Mouse (Mus musculus) midbrain, embryonic 16.5 days (tissue): Measurements from ENCODE around the gene Atl3. TPM values are rescaled to one million over a fixed set of nuclear protein-coding genes. Genes with fewer than 3 reads are reported as not detected.

Experiments
- ATAC-seq: fragments of 200-750 bp; cut with Nextera tagmentation; 2 replicates; pipeline ENCODE4 v1.8.0; 2017; ENCODE audit warnings: moderate TSS enrichment
- H3K27ac ChIP-seq: fragments of 300-500 bp; sonication (generic); 2 replicates; pipeline ENCODE4 v1.5.1; 2014; ENCODE audit warnings: mild to moderate bottlenecking, low read length, mixed read lengths
- H3K27me3 ChIP-seq: fragments of 300-500 bp; sonication (generic); 2 replicates; pipeline ENCODE4 v1.6.1; 2014; ENCODE audit warnings: low read depth, low read length, mixed read lengths; ENCODE audit not compliant: control insufficient read depth, insufficient read depth
- H3K36me3 ChIP-seq: fragments of 300-500 bp; sonication (generic); 2 replicates; pipeline ENCODE4 v1.6.1; 2014; ENCODE audit warnings: mild to moderate bottlenecking, low read length, moderate library complexity, mixed read lengths; ENCODE audit not compliant: control insufficient read depth, insufficient read depth
- H3K4me1 ChIP-seq: fragments of 300-500 bp; sonication (generic); 2 replicates; pipeline ENCODE4 v1.6.1; 2014; ENCODE audit warnings: mild to moderate bottlenecking, low read length, mixed read lengths; ENCODE audit not compliant: control insufficient read depth, insufficient read depth
- H3K4me2 ChIP-seq: fragments of 300-500 bp; sonication (generic); 2 replicates; pipeline ENCODE4 v1.6.1; 2014; ENCODE audit warnings: mild to moderate bottlenecking, low read length, mixed read lengths
- H3K4me3 ChIP-seq: fragments of 300-500 bp; sonication (generic); 2 replicates; pipeline ENCODE4 v1.5.1; 2014; ENCODE audit warnings: low read depth, mild to moderate bottlenecking, low read length, moderate library complexity, mixed read lengths
- H3K9ac ChIP-seq: fragments of 300-500 bp; sonication (generic); 2 replicates; pipeline ENCODE4 v1.6.1; 2014; ENCODE audit warnings: low read depth, low read length, mixed read lengths
- H3K9me3 ChIP-seq: fragments of 300-500 bp; sonication (generic); replicated peaks from 2 replicates; pipeline ENCODE4 v1.6.1; 2014; ENCODE audit warnings: mild to moderate bottlenecking, low read length, mixed read lengths; ENCODE audit not compliant: control insufficient read depth, poor library complexity, severe bottlenecking
- WGBS: fragments of 180-500 bp; shearing (Covaris S2); extraction: QIAGEN DNeasy Blood & Tissue Kit; methylation state at CpG from one replicate; pipeline ENCODE4 v1.1.7; 2014; 5-methylcytosine and 5-hydroxymethylcytosine counted together
- polyA plus RNA-seq: library from polyadenylated mRNA; unstranded; fragments of >200 nt; fragmentation: Nextera tagmentation; extraction: Ambion mirVana; gene quantifications from 2 replicates; pipeline ENCODE4 v1.2.1, GENCODE M21; 2015

Gene Atl3
- polyA plus RNA-seq, 1 experiment from 2014 or later: 6.8 TPM

DNA sequence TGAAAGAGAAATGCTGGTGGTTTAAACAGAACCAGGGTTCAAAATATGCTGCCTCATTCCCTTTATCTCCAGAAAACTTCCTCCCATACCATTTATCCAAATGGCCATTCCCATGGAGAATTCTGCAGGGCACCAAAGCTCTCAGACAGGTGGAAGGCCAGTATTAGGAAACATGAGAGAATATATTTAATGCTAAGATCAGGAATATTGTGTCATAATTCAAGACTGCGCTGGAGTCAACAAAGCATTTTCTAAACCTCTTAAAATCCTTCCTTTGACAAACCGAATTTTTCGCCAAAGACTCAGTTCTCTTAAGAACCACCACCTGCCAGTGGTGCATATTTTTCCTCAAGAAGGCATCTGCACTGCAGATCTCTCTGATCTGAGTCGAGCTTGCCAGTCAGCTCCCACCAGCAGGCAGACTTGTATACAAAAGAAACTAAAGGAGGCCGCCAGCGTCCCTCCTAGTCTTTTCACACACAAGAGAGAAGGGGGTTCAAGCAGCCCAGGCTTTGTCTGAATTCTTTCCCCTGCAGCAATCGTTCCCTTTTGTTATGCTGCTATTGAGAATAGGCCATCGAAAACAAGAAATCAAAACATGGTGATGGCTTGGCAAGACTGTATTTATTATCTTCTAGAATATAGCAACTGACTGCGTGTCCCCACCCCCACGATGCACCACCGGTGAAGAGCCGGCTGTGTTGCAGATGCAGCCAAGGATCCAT lies 12.1 kb upstream of the Atl3 start:
- Histone ChIP-seq H3K9ac (peak overlapping the region; percentile 100), H3K4me3 (peak overlapping the region; percentile 99), H3K27ac (peak overlapping the region; percentile 100), H3K4me1 (peaks cover 47% of the 10 kb centered on the region), H3K9me3 (no peaks in the 10 kb centered on the region), H3K27me3 (no peaks in the 10 kb centered on the region), H3K4me2 (peak overlapping the region; percentile 82), H3K36me3 (no peaks in the 10 kb centered on the region)
- no peak for ATAC-seq
- WGBS: 1% methylated on average over 12 of the region's 12 CpGs

DNA sequence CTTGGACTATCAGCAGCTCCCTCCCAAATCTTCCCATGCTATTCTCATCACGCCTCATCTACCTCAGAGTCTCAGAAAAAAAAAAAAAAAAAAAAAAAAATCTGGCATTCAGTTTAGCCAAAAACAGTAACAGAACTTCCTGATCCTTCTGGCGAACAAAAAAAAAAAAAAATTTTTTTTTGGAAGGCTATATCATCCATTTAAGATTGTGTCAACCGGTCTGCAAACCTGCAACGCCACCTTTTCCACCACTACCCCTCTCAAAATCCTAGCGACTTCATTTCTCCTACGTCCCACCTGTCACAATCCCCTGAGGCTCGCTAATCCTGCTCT lies 11.6 kb upstream of the Atl3 start:
- H3K4me1 ChIP-seq: peaks cover 42% of the 10 kb centered on the region
- no peaks in the 10 kb centered on the region for H3K9me3 ChIP-seq
- peak overlapping the region; percentile 82 for H3K4me2 ChIP-seq
- peak overlapping the region; percentile 99 for H3K4me3 ChIP-seq
- no peaks in the 10 kb centered on the region for H3K27me3 ChIP-seq
- no peaks in the 10 kb centered on the region for H3K36me3 ChIP-seq
- H3K27ac ChIP-seq: peak overlapping the region; percentile 100
- peak overlapping the region; percentile 100 for H3K9ac ChIP-seq
- 0% methylated on average over 7 of the region's 7 CpGs for WGBS
- no peak for ATAC-seq

DNA sequence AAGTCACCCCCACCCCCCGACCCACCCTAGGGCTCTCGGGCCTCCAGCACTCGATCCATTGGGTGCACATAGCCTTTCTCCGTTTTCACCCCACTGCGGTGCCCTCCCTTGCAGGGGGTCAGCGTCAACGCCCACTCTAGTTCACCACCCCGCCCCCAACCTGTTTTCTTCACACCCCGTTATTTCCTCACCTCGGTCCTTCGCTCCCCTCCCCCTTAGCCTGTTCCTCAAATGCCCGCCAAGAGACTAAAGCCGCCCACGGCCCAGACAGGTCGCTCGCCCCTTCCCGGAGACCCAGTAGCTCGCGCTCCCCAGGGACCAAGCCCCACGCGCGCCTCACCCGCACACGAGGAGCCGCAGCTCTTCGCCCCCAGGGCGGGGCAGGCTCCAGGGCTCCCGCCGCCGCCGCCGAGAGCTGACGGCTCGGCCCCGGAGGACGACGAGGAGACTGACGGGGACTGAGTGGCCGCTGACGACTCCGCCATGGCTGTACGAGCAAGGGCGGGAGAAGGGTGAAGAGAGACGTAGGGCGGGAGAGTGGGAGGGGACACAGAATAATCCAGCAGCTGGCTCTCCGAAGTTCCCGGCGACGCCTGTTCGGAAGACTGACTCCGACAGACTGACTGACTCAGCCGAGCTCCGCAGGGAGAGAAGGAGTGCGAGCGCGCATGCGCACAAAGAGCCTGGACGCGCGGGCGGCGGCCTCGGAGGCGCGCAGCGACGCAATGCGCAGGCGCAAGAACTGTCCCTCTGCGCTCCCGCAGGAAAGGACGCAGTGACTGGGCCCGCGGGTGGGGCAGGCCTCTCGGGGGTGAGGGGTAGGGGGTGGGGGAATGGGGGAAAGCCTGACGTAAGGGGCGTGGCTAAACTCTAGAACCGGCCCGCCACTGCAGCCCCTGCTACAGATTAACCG lies 11.0 kb upstream of the Atl3 start, which contains the start of gene Rtn3:
TSS of gene Rtn3 (minus strand) at position 683 of the 913 bp plus-strand sequence.
- Histone ChIP-seq H3K9ac (peak within 1 kb of the TSS; percentile 100), H3K4me2 (peak within 1 kb of the TSS; percentile 82), H3K9me3 (no peaks in the 10 kb centered on the region), H3K4me1 (peaks cover 40% of the 10 kb centered on the region), H3K36me3 (no peaks in the 10 kb centered on the region), H3K4me3 (peak within 1 kb of the TSS; percentile 99), H3K27me3 (no peaks in the 10 kb centered on the region), H3K27ac (peak within 1 kb of the TSS; percentile 100)
- under 1% methylated on average over 80 of the region's 80 CpGs for WGBS
- peak; percentile 91 for ATAC-seq

DNA sequence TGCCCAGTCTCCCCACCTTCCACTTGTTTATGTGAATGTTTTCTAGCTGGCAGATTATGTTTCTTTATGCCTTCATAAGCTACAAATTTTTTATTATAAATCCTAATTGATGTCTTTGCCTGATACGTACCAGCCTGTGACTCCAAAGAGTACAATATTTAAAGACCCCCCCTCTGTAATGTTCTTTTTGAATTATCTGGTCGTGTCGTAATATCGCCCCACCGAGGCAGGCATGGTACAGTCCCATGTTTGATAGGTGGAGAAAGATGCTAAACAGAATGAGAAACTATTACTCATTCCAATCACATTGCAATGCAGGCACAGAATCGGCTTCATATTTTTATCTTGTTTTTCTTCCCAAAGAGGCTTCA lies 10.3 kb upstream of the Atl3 start:
- no peaks in the 10 kb centered on the region for H3K9me3 ChIP-seq
- peaks cover 34% of the 10 kb centered on the region for H3K4me1 ChIP-seq
- WGBS: 0% methylated on average over 6 of the region's 6 CpGs
- peak overlapping the region; percentile 100 for H3K27ac ChIP-seq
- ATAC-seq: peak; percentile 85
- peak overlapping the region; percentile 99 for H3K4me3 ChIP-seq
- peak overlapping the region; percentile 82 for H3K4me2 ChIP-seq
- no peaks in the 10 kb centered on the region for H3K36me3 ChIP-seq
- H3K27me3 ChIP-seq: no peaks in the 10 kb centered on the region
- H3K9ac ChIP-seq: peak overlapping the region; percentile 100; the same call in 1 of the 2 replicates

DNA sequence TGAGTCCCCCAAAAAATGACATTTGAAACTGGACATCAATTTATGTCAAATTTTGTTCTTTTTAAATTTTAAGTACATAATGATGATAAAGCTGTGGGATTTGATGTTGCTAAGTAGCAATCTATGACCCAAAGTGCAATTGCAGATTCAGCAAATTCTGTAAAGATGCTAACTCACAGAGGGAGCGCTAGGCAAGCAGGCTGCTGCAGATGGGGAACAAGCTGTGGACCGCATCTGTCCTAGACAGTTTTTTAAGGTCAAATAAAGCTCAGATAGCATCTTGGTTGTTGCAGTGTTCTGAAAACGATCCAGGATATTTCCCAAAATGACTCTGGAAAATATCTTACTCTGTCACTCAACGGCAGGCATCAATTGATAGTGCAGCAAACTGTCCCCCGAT lies 9.8 kb upstream of the Atl3 start:
- peak overlapping the region; percentile 34; the same call in 1 of the 2 replicates for H3K9ac ChIP-seq
- peak overlapping the region; percentile 82 for H3K4me2 ChIP-seq
- WGBS: 55% methylated on average over 5 of the region's 5 CpGs
- H3K36me3 ChIP-seq: no peaks in the 10 kb centered on the region
- peaks cover 31% of the 10 kb centered on the region for H3K4me1 ChIP-seq
- H3K9me3 ChIP-seq: no peaks in the 10 kb centered on the region
- peak overlapping the region; percentile 99 for H3K4me3 ChIP-seq
- no peak for ATAC-seq
- H3K27ac ChIP-seq: peak overlapping the region; percentile 100
- H3K27me3 ChIP-seq: no peaks in the 10 kb centered on the region

DNA sequence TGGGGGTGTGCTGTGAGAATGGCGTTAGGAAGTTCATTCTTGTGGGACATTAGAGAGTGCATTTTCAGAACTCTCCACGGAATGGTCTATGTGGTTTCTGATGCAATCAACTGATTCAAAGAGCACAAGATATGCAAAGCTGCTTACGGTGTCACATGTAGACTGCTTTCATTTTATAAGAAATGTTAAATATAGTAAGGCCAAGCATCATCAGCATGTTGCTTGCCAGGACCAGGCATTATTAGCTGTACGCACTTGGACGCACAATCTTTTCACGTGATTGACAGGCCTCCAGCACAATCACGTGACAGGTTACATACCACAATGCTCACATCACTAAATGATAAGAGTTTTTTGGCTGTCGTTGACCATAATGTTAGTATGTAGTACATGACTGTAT lies 6.2 kb upstream of the Atl3 start:
- H3K4me3 ChIP-seq: no peak overlapping the region
- H3K4me1 ChIP-seq: peaks cover 8% of the 10 kb centered on the region
- H3K36me3 ChIP-seq: no peaks in the 10 kb centered on the region
- no peak for ATAC-seq
- no peak overlapping the region for H3K27ac ChIP-seq
- 85% methylated on average over 8 of the region's 8 CpGs for WGBS
- H3K9me3 ChIP-seq: no peaks in the 10 kb centered on the region
- no peaks in the 10 kb centered on the region for H3K27me3 ChIP-seq
- H3K4me2 ChIP-seq: no peak overlapping the region
- H3K9ac ChIP-seq: no peak overlapping the region

DNA sequence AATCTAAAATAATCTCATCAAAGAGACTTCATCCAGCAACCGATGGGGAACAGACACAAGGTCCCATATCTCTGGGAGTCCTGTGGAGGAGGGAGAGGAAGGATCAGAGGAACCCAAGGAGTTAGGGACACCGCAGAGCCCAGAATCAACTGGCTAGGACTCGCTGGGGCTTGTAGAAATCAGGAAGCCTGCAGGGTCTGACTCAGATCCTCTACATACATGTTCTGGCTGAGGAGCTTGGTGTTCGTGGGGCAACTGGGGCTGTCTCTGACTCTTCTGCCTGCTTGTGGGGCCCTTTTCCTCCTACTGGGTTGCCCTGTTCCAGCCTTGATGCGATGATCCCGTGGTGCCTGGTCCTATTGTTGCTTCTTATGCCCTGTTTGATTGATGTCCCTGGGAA lies 1.9 kb upstream of the Atl3 start:
- Histone ChIP-seq H3K4me1 (peaks cover 6% of the 10 kb centered on the region; the same call in 1 of the 2 replicates), H3K4me3 (no peak overlapping the region), H3K9me3 (no peaks in the 10 kb centered on the region), H3K27me3 (no peaks in the 10 kb centered on the region), H3K9ac (no peak overlapping the region), H3K27ac (no peak overlapping the region), H3K36me3 (no peaks in the 10 kb centered on the region), H3K4me2 (no peak overlapping the region)
- no peak for ATAC-seq
- WGBS: 89% methylated on average over 6 of the region's 6 CpGs

DNA sequence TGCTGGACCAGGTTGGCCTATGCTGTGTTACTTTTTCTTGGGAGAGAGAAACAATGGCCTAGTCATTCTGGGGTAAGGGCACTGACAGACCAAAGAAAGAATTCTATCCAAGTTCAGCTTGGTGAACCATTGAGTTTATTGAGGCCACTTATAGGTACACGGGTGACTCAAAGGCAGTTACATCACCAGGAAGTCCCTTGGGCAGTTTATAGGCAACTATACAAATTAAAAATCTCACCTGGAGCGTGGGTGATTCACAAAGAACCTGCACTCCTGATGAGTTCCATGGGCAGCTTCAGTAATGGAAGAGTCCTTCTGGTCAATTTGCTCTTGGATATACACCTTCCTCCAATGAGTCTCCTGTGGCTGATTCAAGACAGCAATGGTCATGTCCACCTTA lies 1.2 kb upstream of the Atl3 start:
- Histone ChIP-seq H3K9me3 (no peaks in the 10 kb centered on the region), H3K27me3 (no peaks in the 10 kb centered on the region), H3K36me3 (no peaks in the 10 kb centered on the region), H3K4me3 (no peak overlapping the region), H3K4me2 (no peak overlapping the region), H3K4me1 (peaks cover 6% of the 10 kb centered on the region; the same call in 1 of the 2 replicates), H3K27ac (no peak overlapping the region), H3K9ac (no peak overlapping the region)
- no peak for ATAC-seq
- WGBS: 98% methylated on average over 2 of the region's 2 CpGs
